Mouse (Mus musculus) heart, adult 2 months (tissue): ENCODE measurements at regions not wholly inside any gene's neighbourhood (a gene's known extent, or its start where the extent isn't known, plus 50 kb on each side); places are given as distances from the start of the nearest gene placed in this dataset.

ENCODE experiments used
- CTCF ChIP-seq: fragments of 200-600 bp; IDR thresholded peaks from 2 replicates; pipeline ENCODE4 v1.8.1; 2022; ENCODE audit warnings: antibody characterized with exemption, mild to moderate bottlenecking, moderate library complexity
- EP300 ChIP-seq: fragments of 200-500 bp; IDR thresholded peaks from 2 replicates; pipeline ENCODE4 v1.6.1; 2011; ENCODE audit warnings: low read depth, low read length, control low read depth; ENCODE audit not compliant: insufficient read depth

DNA sequence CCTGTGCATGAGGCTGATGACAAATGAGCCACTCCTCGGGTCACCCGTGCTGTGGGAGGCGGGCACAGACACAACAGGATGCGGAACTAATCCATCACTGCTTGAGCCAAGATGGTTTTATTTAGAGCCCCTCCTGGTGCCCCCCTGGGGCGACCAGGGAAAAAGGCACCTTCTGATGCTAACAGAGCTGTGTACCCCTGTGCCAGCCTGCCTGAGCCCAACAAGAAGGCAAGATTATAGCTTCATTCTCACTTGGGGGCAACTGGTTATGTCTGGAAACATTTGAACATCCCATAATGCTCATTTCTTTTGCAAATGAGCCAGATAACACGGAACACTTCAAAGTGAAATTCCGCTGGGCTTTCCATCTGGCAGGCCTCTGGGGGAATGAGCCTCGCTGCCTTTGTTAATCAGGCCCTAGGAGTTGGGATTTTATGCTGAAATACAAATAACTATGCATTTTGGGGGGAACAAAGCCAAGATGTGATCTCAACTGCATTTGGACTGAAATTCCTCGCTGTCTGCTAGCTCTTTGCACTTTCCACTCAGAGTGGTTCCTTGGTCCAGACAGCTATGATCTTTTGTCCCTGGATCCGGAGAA is 62.5 kb upstream of the Aldh1b1 start:
- no peak for TF ChIP-seq CTCF
- no peak for TF ChIP-seq EP300
